ENCODE assay signal across 25 mouse cellular contexts in genomic region chr9:103512257-103512656, GRCm38 (mm10). TPM values are rescaled to one million over a fixed set of nuclear protein-coding genes. Genes with fewer than 3 reads are reported as not detected.
"Had no signal": no experiment of that assay in that cellular context is flagged by ENCODE, and none has a peak within 500 bp of the region (broad histone marks: within the 10 kb centered on the region; RNA-seq: fewer than 3 reads in every experiment).

No protein-coding gene starts in this region.

- H3K36me3 ChIP-seq: heart, embryonic 13.5 days; heart, embryonic 15.5 days; hindbrain, embryonic 13.5 days; hindbrain, embryonic 15.5 days; limb, embryonic 13.5 days; limb, embryonic 15.5 days; liver, embryonic 12.5 days had no signal

- H3K4me2 ChIP-seq: heart, embryonic 11.5 days; heart, embryonic 13.5 days; heart, embryonic 15.5 days; hindbrain, embryonic 13.5 days; hindbrain, embryonic 15.5 days; limb, embryonic 13.5 days; limb, embryonic 15.5 days; liver, embryonic 12.5 days had no signal

- H3K9me3 ChIP-seq: heart, embryonic 13.5 days; heart, embryonic 15.5 days; hindbrain, embryonic 13.5 days; hindbrain, embryonic 15.5 days; limb, embryonic 13.5 days; limb, embryonic 15.5 days; liver, embryonic 12.5 days had no signal

- ATAC-seq: hindbrain, postnatal 0 days; intestine, embryonic 16.5 days; liver, embryonic 12.5 days had no signal

- DNase-seq: gastrocnemius, adult 2 months; gastrocnemius, postnatal 10 days; gastrocnemius, postnatal 25 days; heart, adult 18-20 months; heart, postnatal 14 days; heart, postnatal 36 days; kidney, adult 18-20 months; kidney, adult 9 months; kidney, postnatal 14 days; layer of hippocampus, adult 9-11 months; layer of hippocampus, postnatal 36 days; left cerebral cortex, postnatal 4 days; lung, adult 18-20 months had no signal

- H3K9ac ChIP-seq: heart, embryonic 13.5 days; heart, embryonic 15.5 days; hindbrain, embryonic 13.5 days; hindbrain, embryonic 15.5 days; limb, embryonic 13.5 days; limb, embryonic 15.5 days; liver, embryonic 12.5 days; liver, embryonic 14.5 days had no signal

- H3K27me3 ChIP-seq: heart, embryonic 13.5 days; heart, embryonic 15.5 days; hindbrain, embryonic 15.5 days; limb, embryonic 13.5 days; limb, embryonic 15.5 days; liver, embryonic 12.5 days had no signal

- H3K27ac ChIP-seq: gastrocnemius, adult 2 months; heart, embryonic 13.5 days; heart, embryonic 15.5 days; hindbrain, embryonic 13.5 days; hindbrain, embryonic 15.5 days; hindbrain, postnatal 0 days; limb, embryonic 13.5 days; limb, embryonic 15.5 days; liver, embryonic 12.5 days; liver, embryonic 14.5 days had no signal

- H3K4me1 ChIP-seq: heart, embryonic 15.5 days; hindbrain, embryonic 15.5 days; limb, embryonic 15.5 days; liver, embryonic 12.5 days had no signal

- H3K4me3 ChIP-seq: gastrocnemius, adult 2 months; heart, embryonic 13.5 days; heart, embryonic 15.5 days; hindbrain, embryonic 13.5 days; hindbrain, embryonic 15.5 days; limb, embryonic 13.5 days; limb, embryonic 15.5 days; liver, embryonic 12.5 days had no signal

RNA-seq across cellular contexts. Expression of gene Bfsp2, which starts 32.0 kb away (rescaled TPM):
- total RNA-seq: liver, adult 2 months had no signal
- polyA plus RNA-seq: intestine, embryonic 16.5 days had no signal
